Mouse (Mus musculus): ENCODE measurements around the gene Nipsnap2. TPM values are rescaled to one million over a fixed set of nuclear protein-coding genes. Genes with fewer than 3 reads are reported as not detected.
"Not testable (repeated sequence)": the region's sequence is repeated elsewhere in the genome, so short reads cannot be mapped to it uniquely, and the experiment has no call there.

Gene Nipsnap2
- polyA plus RNA-seq, 1 experiment from 2014 or later, result 98.7 TPM

GRCm38 (mm10) chr5:129790591-129790990 is 65.7 kb downstream of the Nipsnap2 start:
- H3K4me3 ChIP-seq (ENCODE audit: low read length); H3K27me3 ChIP-seq (ENCODE audit: control insufficient read depth, insufficient read depth, low read depth, low read length); H3K4me2 ChIP-seq (ENCODE audit: low read depth, low read length); H3K27ac ChIP-seq (ENCODE audit: low read length); H3K9ac ChIP-seq (ENCODE audit: low read length); H3K9me3 ChIP-seq (ENCODE audit: control insufficient read depth, low read length); ATAC-seq (ENCODE audit: low read depth): not testable (repeated sequence)
- WGBS, result 90% methylated on average over 7 of the region's 8 CpGs
- Histone ChIP-seq H3K36me3 (ENCODE audit: control insufficient read depth, insufficient read depth, low read length) (peaks cover 48% of the 10 kb centered on the region), H3K4me1 (replicated peaks; ENCODE audit: control insufficient read depth, insufficient read depth, low read length) (peaks cover 17% of the 10 kb centered on the region)

Other genes starting within 250 kb of the Nipsnap2 start
- gene Sfswap, start 223.8 kb upstream of the Nipsnap2 start, polyA plus RNA-seq (2015; fragmentation: Nextera tagmentation; extraction: Ambion mirVana), result 38.6 and 40.9 TPM in 2 replicates
- 1.6 and 1.9 TPM in 2 replicates for gene Mmp17, start 140.9 kb upstream of the Nipsnap2 start, polyA plus RNA-seq (2015; fragmentation: Nextera tagmentation; extraction: Ambion mirVana)
- gene Zfp11, start 55.0 kb upstream of the Nipsnap2 start, polyA plus RNA-seq (2015; fragmentation: Nextera tagmentation; extraction: Ambion mirVana), result 4.2 and 5.3 TPM in 2 replicates
- gene Sept14, start 16.6 kb upstream of the Nipsnap2 start, polyA plus RNA-seq (2015; fragmentation: Nextera tagmentation; extraction: Ambion mirVana), result not detected in 2 replicates
- 164 and 173 TPM in 2 replicates for gene Mrps17, start 9.6 kb upstream of the Nipsnap2 start, polyA plus RNA-seq (2015; fragmentation: Nextera tagmentation; extraction: Ambion mirVana)
- gene Psph, start 62.4 kb downstream of the Nipsnap2 start, polyA plus RNA-seq (2015; fragmentation: Nextera tagmentation; extraction: Ambion mirVana), result 32.7 and 33.5 TPM in 2 replicates
- gene Sumf2, start 121.9 kb downstream of the Nipsnap2 start, polyA plus RNA-seq (2015; fragmentation: Nextera tagmentation; extraction: Ambion mirVana), result 40.1 and 51.4 TPM in 2 replicates
- 815 and 838 TPM in 2 replicates for gene Chchd2, start 162.4 kb downstream of the Nipsnap2 start, polyA plus RNA-seq (2015; fragmentation: Nextera tagmentation; extraction: Ambion mirVana)
- 4.3 and 4.4 TPM in 2 replicates for gene Zbed5, start 170.7 kb downstream of the Nipsnap2 start, polyA plus RNA-seq (2015; fragmentation: Nextera tagmentation; extraction: Ambion mirVana)
- gene Phkg1, start 173.5 kb downstream of the Nipsnap2 start, polyA plus RNA-seq (2015; fragmentation: Nextera tagmentation; extraction: Ambion mirVana), result 0.39 and 0.43 TPM in 2 replicates
- gene Nupr1l, start 183.5 kb downstream of the Nipsnap2 start, polyA plus RNA-seq (2015; fragmentation: Nextera tagmentation; extraction: Ambion mirVana), result 2.6 and 3.1 TPM in 2 replicates
- 18.8 and 19.2 TPM in 2 replicates for gene Vkorc1l1, start 216.9 kb downstream of the Nipsnap2 start, polyA plus RNA-seq (2015; fragmentation: Nextera tagmentation; extraction: Ambion mirVana)

Measured in lung, embryonic 16.5 days (tissue).